Mouse (Mus musculus): ENCODE results near the gene Ect2l.
"Not testable (repeated sequence)": the region's sequence is repeated elsewhere in the genome, so short reads cannot be mapped to it uniquely, and the experiment has no call there.

Gene Ect2l

DNA sequence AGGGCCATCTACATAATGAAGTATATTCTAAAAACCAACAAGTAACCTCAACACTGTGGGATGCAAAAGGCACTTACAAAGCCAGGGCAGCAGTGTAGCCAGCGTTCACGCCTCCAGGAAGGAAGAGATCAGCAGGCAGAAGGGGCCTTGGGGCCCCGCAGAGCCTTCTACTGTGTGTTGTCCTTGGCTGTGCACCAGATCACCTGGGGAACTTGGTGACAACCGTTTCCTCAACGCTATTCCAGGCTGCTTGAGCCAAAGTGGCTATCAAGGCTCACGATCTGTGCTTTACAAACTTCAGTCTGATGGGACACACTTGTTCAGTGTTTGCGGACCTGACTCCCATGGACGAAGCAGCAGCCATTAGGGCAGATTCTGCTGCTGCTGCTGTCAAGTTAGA, 19.0 kb downstream of the Ect2l start:
- DNase-seq (ENCODE audit: low read depth, low spot score), result no peak

DNA sequence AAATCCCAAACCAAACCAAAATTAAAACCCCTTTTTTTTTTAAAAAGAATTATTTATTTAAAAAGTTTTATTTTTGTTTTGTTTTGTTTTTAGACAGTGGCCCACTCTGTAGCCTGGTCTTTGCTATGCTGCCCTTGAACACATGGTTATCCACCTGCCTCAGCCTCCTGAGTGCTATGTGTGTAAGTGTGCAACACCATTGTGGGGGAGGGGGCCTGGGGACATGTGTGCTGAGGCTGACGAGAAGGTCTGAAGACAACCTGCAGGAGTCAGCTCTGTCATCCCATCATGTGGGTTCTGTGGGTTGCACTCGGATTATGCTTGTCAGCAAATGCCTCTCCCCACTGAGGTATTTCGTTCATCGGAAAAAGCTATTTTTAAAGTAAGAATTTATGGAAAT, 21.2 kb downstream of the Ect2l start:
- DNase-seq (ENCODE audit: low read depth, low spot score), result no peak

DNA sequence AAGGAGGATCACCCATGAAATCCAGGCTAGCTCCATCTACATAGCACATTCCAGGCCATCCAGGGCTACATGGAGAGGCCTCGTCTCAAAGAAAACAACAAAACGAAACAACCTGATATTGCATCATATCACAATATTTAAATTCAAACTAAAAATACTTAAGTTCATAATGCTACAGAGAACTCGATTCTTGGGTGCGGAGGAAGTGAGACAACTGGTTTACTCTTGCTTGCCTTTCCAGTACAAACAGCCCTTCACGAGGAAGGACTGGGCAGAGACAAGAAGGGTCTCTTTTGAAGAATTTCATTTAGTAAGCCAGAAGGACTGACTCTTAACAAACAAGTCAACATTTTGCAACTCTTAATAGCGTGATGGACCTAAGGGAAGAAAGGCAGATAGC, 22.1 kb downstream of the Ect2l start:
- DNase-seq (ENCODE audit: low read depth, low spot score), result no peak

DNA sequence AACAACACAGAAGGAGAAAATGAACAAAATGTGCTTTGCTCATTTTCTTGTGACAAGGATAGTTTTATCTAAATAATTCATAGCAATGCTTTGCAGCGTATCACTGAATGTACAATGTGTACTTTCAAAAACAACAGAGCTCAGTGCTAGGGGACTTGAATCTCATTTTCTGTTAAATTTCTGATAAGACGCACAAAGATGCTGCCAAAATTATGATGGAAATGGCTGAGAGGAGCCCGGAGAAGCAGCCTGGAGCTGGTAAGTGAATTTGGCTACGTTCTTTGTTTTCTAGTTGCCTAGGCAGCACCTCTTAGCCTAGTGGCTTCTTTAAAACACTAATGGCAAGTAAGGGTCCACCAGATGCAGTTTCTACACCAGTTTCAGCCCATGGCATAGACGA, 28.4 kb downstream of the Ect2l start:
- DNase-seq (ENCODE audit: low read depth, low spot score), result no peak

DNA sequence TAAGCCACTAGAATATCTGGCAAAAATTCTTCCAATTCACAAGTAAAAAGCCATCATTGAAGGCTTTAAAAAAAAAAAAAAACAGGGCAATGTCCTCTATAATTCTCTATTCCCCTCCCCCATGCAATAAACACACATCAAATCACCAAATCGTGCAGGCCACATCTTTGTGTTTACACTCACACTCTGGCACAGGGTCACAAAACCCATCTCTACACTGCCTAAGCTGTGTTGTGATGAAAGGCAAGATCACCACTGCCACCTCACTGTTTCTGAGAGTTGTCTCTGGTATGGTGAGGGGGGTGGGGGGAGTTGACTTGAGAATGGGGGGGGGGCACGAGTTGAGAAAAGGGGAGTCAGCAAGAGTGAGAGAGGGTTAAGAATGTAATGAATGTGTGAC, 33.4 kb downstream of the Ect2l start:
- no peak for DNase-seq (ENCODE audit: low read depth, low spot score)

DNA sequence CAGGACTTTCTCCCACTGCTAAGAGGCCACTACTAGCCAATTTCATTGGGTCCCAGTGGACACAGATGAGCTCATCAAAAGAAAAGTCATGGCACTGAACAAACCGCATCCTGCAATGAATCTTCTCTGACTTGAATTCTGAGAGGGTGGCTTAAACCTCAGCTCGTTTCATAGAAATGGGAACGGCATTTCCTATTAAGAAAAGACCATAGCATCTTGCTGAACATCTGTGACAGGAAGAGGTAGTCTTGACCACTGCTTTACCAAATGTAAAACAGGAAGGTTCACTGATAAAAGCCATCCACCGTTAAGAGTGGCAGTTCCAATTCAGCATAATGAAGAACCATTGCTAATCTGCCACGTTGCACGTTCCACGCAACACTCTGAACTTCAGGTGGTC, 34.0 kb downstream of the Ect2l start:
- no peak for DNase-seq (ENCODE audit: low read depth, low spot score)

DNA sequence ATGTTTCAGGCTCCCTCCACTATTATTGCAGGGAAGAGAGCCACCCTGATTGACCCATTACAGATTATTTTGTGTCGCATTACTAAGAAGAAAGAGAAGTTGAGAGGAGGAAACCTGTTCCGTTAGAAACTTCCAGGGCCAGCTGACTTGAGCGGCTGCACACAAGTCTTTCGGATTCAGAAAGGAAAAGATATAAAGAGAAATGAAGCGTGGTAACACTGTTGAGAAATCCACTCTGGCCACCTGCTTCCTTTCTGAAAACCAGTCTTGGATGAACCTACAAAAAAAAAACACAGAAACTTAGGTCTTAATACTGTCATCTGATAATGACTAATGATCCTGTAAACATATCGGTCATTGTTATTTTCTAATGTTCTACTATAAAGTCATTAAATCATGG, 35.6 kb downstream of the Ect2l start:
- DNase-seq (ENCODE audit: low read depth, low spot score), result no peak

DNA sequence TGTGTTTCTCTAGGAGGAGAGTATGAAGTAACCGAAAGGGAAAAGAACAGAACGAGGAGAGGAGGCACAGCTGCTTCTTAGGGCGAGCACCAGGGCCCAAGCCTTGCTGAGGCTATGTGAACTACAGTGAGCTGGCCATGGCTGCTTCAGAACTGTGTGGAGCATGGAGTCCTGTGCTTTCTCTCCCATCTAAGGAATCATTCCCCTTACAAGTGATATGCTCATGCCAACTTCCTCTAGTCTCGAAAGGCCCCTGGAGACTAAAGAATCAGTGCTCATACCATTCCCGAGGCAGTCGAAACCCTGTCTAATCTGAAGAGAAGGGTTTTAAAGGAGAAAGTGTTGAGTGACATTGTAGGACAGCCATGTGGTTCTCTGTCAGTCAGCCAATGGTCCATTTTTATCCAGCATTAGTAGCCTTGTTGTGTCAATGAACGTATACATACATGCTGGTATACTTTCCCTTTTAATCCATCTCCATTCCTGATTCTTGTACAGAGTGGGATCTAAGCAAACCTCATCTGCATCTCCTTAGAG, 48.2 kb downstream of the Ect2l start:
- no peak for DNase-seq (ENCODE audit: low read depth, low spot score)

DNA sequence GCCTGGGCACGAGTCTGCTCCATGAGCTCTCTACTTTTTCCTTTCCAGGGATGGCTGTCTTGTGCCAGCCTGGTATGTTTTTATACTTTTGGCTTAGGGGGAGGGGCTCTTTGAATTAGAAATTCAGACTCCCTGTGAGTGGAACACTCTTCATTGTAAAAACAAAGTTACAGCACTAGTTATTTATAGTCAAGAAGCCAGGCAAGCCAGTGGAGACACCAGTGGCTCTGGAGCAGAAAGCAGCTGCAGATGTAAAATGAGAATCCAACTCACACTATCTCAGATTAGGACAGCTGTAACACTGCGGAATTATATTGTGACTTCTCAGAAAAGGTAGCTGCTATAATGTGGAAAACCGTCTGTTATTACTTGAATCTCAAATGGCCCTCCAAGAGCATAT, 63.5 kb downstream of the Ect2l start:
- DNase-seq (ENCODE audit: low read depth, low spot score), result no peak

DNA sequence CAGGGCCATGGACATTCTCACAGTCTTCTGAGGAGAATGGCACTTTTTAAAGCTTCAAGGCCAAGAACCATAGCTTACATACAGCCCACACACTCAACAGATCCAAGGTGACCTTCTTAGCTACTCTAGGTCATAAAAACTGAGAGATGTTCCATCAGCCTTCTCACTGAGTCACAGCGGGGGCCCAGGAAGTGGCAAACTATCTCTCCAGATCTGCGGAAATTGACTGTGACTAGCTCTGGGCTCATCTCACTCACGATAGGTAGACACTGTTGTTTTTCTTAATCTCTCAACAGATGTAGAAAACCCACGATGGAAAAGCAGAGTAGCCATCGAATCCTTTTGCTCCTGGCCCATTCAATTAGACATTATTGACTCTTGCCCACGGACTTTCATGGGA, 68.5 kb downstream of the Ect2l start:
- DNase-seq (ENCODE audit: low read depth, low spot score), result no peak

DNA sequence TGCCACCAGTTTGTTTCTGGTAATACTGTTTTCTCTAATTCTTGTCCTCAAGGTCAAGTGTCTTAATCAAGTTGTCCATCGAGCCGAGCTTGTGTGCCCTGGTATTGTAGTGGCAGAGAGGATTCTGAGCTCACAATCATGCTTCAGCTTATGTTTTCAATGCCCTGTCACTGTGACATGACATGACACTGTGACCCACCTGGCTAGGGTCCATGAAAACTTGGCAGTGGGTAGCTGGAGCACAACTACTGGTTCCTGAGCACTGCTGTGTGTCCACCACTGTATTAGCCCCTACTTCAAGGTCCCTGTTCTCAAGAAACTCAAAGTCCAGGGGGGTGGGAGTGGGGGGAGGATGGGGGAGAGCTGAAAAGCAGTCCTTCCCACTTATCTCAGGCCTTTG, 69.3 kb downstream of the Ect2l start:
- DNase-seq (ENCODE audit: low read depth, low spot score), result no peak

DNA sequence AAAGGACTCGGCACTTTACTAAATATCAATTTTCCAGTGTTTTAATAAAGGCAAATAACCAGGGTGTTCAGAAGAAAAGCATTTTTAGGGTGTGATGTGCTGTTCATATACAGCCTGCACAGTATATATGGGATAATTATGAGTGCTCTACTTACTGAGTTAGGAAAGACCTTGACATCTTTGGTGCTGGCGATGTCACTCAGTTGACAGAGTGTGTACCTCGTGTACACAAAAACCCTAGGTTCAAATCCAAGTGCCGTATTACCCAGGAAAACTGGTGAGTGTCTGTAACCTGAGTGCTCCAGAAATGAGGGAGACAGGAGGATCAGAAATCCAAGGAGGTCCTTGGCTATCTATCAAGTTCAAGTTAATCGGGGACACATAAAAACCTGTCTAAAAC, 71.1 kb downstream of the Ect2l start:
- no peak for DNase-seq (ENCODE audit: low read depth, low spot score)

DNA sequence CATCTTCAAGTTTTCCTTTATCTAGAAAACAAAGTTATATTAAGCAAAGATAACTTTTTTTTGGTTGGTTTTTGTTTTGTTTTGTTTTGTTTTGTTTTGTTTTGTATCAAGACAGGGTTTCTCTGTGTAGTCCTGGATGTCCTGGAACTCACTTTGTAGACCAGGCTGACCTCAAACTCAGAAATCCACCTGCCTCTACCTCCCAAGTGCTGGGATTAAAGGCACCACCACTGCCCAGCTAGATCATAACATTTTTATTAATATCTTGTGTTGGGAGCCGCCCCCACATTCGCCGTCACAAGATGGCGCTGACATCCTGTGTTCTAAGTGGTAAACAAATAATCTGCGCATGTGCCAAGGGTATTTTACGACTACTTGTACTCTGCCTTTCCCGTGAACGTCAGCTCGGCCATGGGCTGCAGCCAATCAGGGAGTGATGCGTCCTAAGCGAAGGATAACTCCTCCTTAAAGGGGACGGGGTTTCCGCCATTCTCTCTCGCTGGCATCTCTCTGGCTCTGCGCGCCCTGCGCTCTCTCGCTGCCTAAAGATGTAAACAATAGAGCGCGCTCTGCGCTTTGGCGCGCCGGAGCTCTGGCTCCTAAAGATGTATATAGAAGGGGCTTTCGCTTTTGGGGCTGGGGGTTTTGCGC, 71.7 kb downstream of the Ect2l start:
- DNase-seq (ENCODE audit: low read depth, low spot score), result not testable (repeated sequence)

DNA sequence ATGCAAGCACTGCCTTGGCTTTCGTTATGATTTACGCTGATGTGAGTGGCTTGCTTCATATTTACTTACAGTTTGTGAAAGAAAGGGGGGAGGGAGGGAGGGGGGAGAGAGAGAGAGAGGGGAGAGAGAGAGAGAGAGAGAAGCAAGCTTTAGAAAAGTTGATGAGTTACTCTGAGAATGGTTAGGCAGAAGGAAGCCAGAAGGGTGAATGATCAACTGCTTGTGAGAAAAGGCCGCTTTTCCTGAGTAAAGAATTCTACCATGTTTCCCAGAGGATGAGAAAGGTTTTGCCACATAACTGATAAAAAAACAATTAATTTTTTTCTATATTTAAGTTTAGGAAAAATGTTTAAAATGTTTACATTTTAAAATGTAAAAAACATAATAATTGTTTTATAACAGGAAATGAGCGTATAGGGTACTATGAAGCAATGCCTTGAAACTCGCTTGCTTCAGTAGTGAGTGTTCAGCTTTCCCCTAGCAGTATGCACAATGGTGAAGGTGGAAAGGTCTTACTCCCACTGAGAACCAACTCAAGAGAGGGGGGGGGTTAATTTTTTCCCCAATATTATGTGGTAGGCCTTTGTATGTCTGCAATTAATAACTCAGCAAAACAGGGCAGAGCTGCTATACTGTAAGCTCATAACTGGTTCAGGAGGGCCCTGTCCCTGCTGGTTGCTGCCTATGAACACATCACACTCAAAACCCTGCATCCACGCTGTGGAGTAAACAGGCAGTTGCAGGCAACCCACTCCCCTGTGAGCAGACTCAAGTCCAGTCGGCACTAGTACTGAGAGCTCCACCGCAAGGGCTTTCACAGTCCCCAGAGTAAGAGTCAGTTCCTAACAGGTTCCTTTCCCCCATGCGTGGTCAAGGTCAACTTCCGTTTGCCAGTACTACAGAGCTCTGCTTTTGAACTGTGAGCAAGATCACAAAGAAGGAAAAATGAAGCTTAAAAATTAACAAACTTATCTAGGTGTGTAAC, 78.7 kb downstream of the Ect2l start:
- no peak for DNase-seq (ENCODE audit: low read depth, low spot score)

DNA sequence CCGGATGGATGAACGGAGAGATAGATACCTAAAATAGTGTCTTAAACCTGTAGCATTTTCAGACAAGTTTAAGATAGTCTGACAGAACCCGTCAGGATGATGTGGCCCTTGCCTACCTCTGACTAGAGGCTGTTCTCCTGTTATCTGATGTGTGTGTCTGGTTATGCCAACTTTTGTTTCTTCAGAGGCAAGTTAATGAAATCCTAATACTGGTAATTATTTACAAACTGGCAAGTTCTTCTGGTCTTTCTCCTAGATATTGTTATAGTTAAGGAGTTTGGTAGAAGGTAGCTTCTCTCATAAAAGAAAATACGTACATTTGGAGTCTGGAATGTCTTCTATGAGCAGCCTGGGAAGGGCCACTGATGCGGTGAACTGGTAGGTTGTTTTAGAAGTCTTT, 80.4 kb downstream of the Ect2l start:
- no peak for DNase-seq (ENCODE audit: low read depth, low spot score)

DNA sequence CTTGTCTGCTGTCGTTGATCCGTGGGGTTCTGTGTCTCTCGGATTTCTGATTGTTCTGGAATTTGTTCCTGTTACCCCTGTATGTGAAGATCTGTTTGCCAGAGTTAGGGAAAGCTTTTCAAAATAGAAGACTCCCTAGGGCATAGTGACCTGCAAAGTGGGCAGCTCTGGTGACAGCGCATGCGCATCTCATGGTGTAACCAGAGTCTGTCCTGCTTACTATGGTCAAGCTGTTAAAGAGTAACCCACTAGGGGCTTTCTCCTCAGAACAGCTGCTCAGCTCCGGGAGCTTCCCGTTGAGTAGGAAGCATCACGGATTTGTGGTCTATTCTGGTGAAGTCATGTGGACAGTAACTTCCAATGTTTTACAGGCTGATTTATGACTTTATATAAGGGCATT, 92.4 kb downstream of the Ect2l start:
- DNase-seq (ENCODE audit: low read depth, low spot score), result no peak

DNA sequence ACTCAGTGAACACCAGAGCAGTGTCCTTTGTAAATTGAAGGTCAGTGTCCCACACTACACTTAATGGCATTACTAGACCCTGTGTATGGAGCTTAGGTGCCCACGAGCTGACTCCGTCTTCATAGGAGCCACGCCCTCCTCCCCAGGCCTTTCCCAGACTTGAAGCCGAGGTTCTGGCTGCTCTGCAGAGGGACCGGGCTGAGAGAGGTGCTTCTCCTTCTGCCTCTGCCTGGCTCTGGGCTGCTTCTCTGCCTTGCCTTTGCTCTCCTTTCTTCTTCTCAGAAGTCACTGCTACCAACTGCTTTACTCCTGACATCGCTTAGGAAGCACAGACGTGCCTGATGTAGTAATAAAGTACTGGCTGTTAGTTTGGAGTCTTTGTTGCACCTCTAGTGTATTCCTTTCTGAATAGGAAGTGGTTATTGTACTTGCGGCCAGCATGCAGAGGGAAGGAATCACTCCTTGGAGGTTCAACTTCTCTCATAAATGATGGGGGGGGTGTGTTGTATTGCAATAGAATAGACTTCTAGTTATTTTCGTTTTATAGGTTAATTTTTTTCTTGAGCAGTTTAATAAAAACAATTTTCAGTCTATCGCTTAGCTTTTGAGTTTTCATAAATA, 97.1 kb downstream of the Ect2l start:
- no peak for DNase-seq (ENCODE audit: low read depth, low spot score)

DNA sequence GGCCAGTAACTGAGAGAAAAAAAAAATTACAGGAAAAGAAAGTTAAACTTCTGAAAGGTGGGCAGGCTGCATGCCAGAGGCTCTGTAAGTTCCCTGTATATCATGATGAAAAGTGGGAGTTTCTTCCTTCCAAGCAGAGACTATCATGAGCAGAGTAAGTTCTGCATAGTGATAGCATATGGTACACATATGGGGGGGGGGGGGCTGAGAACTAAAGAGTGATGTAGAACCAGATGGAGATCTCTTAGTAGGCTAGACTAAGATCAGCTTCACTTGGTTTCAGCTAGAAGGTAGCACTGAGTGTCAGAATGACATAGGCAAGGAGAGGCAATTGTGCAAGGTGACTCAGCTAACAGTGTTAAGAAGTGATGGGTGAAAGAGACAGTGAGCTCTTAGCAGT, 99.8 kb downstream of the Ect2l start:
- no peak for DNase-seq (ENCODE audit: low read depth, low spot score)

DNA sequence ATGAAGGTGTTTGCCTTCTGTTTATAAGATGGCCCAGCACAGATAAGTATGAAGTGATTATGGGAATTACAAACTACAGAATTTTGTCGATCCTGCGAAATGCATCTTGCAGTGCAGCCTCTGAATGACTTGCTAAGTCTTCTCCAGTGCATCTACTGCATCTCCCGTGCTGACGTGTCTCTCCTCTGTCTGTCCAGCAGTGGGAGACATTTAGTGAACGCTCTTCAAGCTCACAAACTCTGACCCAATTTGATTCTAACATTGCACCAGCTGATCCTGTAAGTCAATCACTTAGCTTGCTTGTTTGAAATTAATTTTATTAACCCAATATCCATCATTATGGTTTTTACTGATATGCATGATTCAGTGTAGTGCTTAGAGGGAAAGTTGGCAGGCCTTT, 103.2 kb downstream of the Ect2l start:
- DNase-seq (ENCODE audit: low read depth, low spot score), result no peak

DNA sequence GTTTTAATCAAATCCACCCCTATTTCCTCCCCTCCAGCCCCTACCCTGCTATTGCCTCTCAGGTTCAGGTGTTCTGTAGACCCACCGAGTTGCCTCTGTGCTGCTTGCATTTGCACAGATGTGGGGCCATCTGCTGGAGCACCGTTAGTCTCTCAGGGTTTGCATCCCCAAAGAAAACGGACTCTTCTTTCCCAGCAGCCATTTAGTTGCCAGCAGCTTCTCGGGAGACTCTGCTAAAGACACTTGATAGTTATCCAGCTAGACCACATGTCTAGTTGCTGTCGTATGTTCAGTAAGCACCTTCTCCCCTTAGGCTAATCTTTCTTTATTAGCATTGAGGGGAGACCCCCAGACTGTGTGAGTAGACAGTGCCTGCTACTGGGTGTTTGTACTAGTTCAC, 108.5 kb downstream of the Ect2l start:
- no peak for DNase-seq (ENCODE audit: low read depth, low spot score)

DNA sequence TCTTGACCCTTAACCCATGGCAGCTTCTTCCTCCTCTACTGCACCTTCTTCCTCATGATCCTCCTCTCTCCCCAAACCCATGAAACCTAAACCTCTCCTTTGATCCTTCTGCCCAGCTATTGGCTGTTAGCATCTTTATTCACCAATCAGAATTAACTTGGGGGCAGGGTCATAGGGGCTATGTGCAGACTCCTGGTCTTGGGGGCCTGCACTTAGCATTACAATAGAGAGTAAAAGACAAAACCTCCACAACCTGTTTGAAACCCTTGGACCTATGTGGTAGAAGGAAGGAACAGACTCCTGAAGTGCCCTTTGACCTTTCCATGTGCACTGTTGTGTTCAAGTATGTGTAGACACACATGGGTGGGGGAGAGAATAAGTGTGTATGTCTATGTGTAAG, 120.0 kb downstream of the Ect2l start:
- no peak for DNase-seq (ENCODE audit: low read depth, low spot score)

DNA sequence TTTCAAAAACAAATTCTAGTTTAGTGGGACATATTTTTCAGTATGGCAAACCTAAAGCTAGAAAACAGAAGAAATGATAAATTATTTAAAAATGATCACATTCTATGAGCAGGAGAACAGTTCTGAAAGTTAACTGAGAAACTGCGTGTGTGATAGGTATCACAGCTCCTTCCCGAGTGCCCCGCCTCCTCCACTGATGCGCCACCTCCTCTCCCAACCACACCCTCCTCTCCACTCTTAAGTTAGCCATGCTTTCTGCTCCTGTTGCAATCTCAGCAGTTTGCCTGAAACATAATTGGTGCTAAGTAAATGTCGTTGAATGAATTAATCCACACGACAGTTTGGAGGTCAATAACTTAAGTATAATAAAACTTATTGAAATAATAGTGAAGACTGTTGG, 127.9 kb downstream of the Ect2l start:
- no peak for DNase-seq (ENCODE audit: low read depth, low spot score)

DNA sequence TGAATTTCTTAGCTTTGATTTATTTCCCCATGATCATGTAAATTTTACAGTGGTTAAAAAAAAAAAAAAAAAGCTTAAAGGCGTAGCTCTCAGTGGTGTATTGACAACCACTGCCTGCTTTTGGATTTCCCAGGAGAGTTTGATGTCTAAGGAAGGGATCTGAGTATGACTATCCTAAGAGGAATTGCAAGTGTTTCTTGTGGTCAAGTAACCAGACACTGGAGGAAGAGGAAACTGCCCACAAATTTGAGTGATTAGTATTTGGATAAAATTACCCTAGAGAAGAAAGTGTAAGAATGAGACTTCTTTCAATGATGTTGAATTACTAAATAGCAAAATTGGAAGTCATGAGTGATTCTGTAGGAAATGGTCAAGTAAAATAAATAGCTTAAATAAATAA, 129.2 kb downstream of the Ect2l start:
- no peak for DNase-seq (ENCODE audit: low read depth, low spot score)

Measured in embryo, embryonic 11.5 days (tissue).